Mouse (Mus musculus) embryonic facial prominence, embryonic 12.5 days (tissue): Measurements from ENCODE around the gene Ncstn. TPM values are rescaled to one million over a fixed set of nuclear protein-coding genes. Genes with fewer than 3 reads are reported as not detected.

ENCODE experiments used
- ATAC-seq: fragments of 200-750 bp; cut with Nextera tagmentation; 2 replicates; pipeline ENCODE4 v1.8.0; 2017; ENCODE audit not compliant: insufficient number of reproducible peaks, insufficient read depth, low FRiP score, low TSS enrichment
- H3K27ac ChIP-seq: fragments of 300-500 bp; sonication (generic); 2 replicates; pipeline ENCODE4 v1.5.1; 2016; ENCODE audit warnings: mild to moderate bottlenecking
- H3K27me3 ChIP-seq: fragments of 300-500 bp; sonication (generic); 2 replicates; pipeline ENCODE4 v1.6.1; 2016; ENCODE audit warnings: mild to moderate bottlenecking, moderate library complexity
- H3K36me3 ChIP-seq: fragments of 300-500 bp; sonication (generic); 2 replicates; pipeline ENCODE4 v1.6.1; 2016; ENCODE audit warnings: mild to moderate bottlenecking
- H3K4me1 ChIP-seq: fragments of 300-500 bp; sonication (generic); 2 replicates; pipeline ENCODE4 v1.6.1; 2016
- H3K4me2 ChIP-seq: fragments of 300-500 bp; sonication (generic); replicated peaks from 2 replicates; pipeline ENCODE4 v1.6.1; 2016; ENCODE audit warnings: mild to moderate bottlenecking, moderate library complexity
- H3K4me3 ChIP-seq: fragments of 300-500 bp; sonication (generic); 2 replicates; pipeline ENCODE4 v1.5.1; 2016; ENCODE audit warnings: mild to moderate bottlenecking
- H3K9ac ChIP-seq: fragments of 300-500 bp; sonication (generic); 2 replicates; pipeline ENCODE4 v1.6.1; 2016; ENCODE audit warnings: mild to moderate bottlenecking, moderate library complexity
- H3K9me3 ChIP-seq: fragments of 300-500 bp; sonication (generic); 2 replicates; pipeline ENCODE4 v1.6.1; 2016; ENCODE audit warnings: mild to moderate bottlenecking, moderate library complexity
- WGBS: fragments of 180-500 bp; shearing (Covaris S2); methylation state at CpG from one replicate; pipeline ENCODE4 v1.1.7; 2016; 5-methylcytosine and 5-hydroxymethylcytosine counted together
- polyA plus RNA-seq: library from polyadenylated mRNA; unstranded; fragments of >200 nt; fragmentation: Nextera tagmentation; extraction: Ambion mirVana; gene quantifications from 2 replicates; pipeline ENCODE4 v1.2.1, GENCODE M21; 2016

The Ncstn gene
- polyA plus RNA-seq, 1 experiment from 2014 or later: 107 TPM

DNA sequence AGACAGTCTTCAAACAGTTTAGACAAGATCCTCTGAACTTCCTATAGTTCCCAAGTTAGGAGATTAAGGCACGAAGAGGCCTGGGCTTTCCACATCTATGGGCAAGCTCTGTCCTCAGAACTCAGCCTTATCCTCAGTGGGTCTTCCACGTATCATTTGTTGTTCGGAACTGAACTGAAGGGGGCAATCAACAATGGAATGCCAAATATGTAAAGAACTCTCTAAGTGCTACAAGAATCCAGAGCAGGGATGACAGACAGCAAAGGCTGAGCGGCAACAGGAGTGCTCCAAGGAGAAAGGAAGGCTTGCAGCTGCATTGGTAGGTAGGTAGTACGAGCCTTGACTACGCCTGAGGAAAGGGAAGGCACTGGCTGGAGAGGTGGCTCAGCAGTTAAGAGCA is 12.4 kb downstream of the Ncstn start:
- H3K9me3 ChIP-seq: no peaks in the 10 kb centered on the region
- H3K4me1 ChIP-seq: no peaks in the 10 kb centered on the region
- no peaks in the 10 kb centered on the region for H3K27me3 ChIP-seq
- no peak for ATAC-seq
- peaks cover 98% of the 10 kb centered on the region for H3K36me3 ChIP-seq
- no peak overlapping the region for H3K4me3 ChIP-seq
- no peak overlapping the region for H3K27ac ChIP-seq
- H3K4me2 ChIP-seq: no peak overlapping the region
- no peak overlapping the region for H3K9ac ChIP-seq
- WGBS: 62% methylated on average over 6 of the region's 6 CpGs

DNA sequence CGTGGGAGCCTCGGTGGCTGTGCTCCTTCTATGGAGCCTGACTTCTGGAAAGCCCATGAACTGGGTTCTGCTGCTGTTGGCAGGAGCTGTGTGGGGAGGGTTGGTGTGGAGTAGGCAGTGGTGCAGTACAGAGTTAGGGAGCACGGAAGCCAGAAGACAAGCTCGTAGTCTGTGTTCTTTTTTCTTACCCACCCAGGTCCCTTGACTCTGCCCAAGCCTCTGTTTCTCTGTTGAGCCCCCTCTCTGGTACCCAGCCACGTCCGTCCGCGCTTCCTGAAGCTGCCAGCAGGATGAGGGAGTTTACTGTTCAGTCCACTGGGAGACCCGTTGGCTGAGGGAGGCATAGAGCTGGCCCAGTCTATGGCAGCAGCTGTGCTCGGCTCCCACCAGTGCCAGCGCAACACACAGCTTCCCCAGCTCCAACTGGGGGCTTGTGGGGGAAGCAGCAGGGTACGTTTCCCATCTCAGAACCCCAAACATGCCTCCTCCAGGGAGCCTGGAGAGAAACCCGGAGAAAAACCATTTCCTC is 17.9 kb downstream of the Ncstn start:
- 73% methylated on average over 13 of the region's 13 CpGs for WGBS
- Histone ChIP-seq H3K4me3 (no peak overlapping the region), H3K9ac (no peak overlapping the region), H3K36me3 (peaks cover 56% of the 10 kb centered on the region), H3K27me3 (no peaks in the 10 kb centered on the region), H3K9me3 (no peaks in the 10 kb centered on the region), H3K4me1 (peaks cover 3% of the 10 kb centered on the region; the same call in 1 of the 2 replicates), H3K4me2 (no peak overlapping the region), H3K27ac (peak overlapping the region; percentile 57; the same call in 1 of the 2 replicates)
- ATAC-seq: peak; percentile 32; the same call in 1 of the 2 replicates

DNA sequence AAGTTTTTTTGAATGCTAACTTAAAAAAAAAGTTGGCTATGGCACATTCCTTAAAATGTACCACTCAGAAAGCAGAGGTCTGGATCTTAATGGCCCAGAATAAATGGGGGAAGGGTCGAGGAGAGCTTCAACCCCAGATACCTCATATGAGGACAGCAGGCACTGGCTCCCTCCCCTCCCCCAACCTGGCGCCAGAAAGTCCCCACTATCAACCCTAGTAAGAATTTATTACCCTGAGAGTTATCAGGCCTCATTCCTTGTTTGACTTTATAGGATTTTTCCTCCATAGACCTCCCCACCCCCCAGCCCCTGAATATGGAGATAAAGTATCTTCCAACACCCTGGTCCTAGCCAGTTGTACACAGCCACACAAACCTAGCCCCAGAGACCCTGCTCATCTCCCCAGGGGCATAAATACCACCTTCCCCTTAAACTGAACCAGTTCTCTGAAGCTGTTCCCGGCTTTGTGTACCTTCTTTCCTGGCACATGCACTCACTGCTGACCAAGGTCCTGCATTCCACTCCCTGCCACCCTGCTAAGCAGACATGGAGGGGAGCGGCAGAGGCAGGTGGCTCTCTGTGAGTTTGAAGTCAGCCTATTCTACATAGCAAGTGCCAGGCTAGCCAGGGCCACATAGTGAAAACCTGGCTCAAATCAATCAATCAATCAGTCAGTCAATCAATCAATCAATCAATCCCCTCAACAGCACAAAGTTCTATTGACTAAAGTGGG is 19.1 kb downstream of the Ncstn start:
- Histone ChIP-seq H3K27me3 (no peaks in the 10 kb centered on the region), H3K4me3 (no peak overlapping the region), H3K4me1 (peaks cover 8% of the 10 kb centered on the region; the same call in 1 of the 2 replicates), H3K27ac (no peak overlapping the region), H3K9me3 (no peaks in the 10 kb centered on the region), H3K4me2 (no peak overlapping the region), H3K9ac (no peak overlapping the region), H3K36me3 (peaks cover 44% of the 10 kb centered on the region)
- ATAC-seq: no peak
- WGBS: 59% methylated on average over 4 of the region's 4 CpGs

DNA sequence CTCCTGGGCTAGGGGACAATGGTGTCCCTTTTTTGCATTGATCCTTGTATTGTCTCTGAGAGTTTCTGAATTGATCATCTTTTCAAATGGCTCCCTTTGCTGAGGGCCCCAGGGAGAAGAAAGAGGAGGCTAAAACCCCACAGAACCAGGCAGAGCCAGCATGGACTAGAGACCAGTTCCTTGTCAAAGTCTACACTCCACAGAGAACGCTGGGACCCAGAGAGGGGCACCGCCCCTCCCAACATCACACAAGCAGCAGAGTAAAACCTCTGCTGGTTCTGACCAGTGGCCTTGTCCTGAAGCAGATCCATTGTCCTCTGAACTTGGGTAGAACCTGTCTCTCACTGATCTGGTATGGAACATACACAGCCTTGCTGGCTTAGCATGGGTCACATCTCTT is 20.5 kb downstream of the Ncstn start:
- H3K27ac ChIP-seq: no peak overlapping the region
- WGBS: 78% methylated on average over 2 of the region's 2 CpGs
- no peak overlapping the region for H3K4me2 ChIP-seq

DNA sequence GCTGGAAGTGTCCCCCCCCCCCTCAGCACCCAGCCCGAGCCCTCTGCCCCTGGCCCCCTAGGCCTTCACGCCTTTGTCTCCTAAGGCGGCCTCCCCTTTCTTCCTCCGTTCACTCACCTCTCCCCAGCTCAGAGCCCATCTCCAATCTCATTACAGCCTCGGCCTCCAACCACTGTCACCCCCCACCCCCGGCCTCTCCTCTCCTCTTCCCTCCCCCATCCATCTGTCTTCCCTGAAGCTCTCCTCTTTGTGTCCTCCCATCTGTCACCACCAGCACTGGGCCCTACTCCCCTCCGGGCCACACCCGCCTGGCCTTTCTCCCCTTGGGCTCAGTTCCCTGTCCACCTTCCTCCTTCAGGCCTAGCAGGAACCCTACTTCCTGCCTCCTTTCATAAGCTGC is 21.4 kb downstream of the Ncstn start:
- ATAC-seq: no peak
- no peaks in the 10 kb centered on the region for H3K9me3 ChIP-seq
- WGBS: 36% methylated on average over 8 of the region's 8 CpGs
- H3K36me3 ChIP-seq: peaks cover 22% of the 10 kb centered on the region
- no peak overlapping the region for H3K9ac ChIP-seq
- no peak overlapping the region for H3K4me2 ChIP-seq
- H3K4me1 ChIP-seq: peaks cover 19% of the 10 kb centered on the region; the same call in 1 of the 2 replicates
- H3K4me3 ChIP-seq: no peak overlapping the region
- peaks cover 9% of the 10 kb centered on the region for H3K27me3 ChIP-seq
- H3K27ac ChIP-seq: no peak overlapping the region

More for the DNA sequence above, 20.5 kb downstream of the Ncstn start:
- H3K9me3 ChIP-seq: no peaks in the 10 kb centered on the region
- no peak overlapping the region for H3K4me3 ChIP-seq
- no peak overlapping the region for H3K9ac ChIP-seq
- no peaks in the 10 kb centered on the region for H3K27me3 ChIP-seq
- H3K4me1 ChIP-seq: peaks cover 19% of the 10 kb centered on the region; the same call in 1 of the 2 replicates
- H3K36me3 ChIP-seq: peaks cover 30% of the 10 kb centered on the region
- no peak for ATAC-seq

DNA sequence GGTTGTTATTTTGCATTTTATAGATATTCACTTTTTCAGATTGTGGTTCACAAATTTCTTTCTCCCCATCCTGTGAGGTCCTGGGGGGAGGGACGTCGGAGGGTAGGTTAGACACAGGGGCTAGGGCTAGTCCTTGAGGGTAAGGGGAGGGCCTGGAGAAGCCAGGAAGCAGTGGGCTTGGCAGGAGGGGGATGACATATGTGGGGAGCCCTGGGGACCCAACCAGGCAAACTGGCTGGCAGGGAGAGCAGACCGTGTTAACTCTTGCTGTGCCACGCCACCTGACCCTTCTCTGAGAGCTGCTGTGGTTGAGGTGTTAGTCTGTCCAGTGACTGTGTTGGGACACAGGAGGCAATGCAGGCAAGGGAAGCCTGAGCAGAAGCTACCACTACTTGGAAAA is 21.9 kb downstream of the Ncstn start:
- Histone ChIP-seq H3K27ac (no peak overlapping the region), H3K9ac (no peak overlapping the region), H3K9me3 (no peaks in the 10 kb centered on the region)

DNA sequence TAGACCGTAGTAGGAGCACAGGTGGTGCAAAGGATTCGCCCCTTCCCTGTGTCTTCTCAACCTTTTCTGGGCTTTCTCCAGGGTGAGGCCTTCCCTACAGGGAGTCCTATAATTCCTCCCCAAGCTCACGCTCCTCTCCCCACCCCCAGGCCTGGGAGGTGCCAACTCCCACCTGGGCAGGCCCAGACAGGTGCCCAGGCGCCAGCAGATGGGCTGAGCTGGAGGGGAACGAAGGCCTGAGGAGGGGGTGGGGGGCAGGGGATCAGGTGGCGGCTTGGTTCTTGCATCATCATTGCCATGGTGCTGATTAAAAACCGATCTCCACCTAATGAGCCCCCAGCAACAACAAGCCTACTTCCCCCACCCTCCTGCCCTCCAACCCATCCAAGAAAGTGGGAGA is 23.7 kb downstream of the Ncstn start:
- H3K4me3 ChIP-seq: no peak overlapping the region
- no peak overlapping the region for H3K9ac ChIP-seq
- H3K9me3 ChIP-seq: no peaks in the 10 kb centered on the region
- no peak for ATAC-seq
- 0 out of 2 replicates have a peak, but pooled peaks cover under 1% of the 10 kb centered on the region for H3K36me3 ChIP-seq
- WGBS: 51% methylated on average over 7 of the region's 7 CpGs
- H3K4me2 ChIP-seq: no peak overlapping the region
- peaks cover 31% of the 10 kb centered on the region for H3K27me3 ChIP-seq
- no peak overlapping the region for H3K27ac ChIP-seq
- peaks cover 23% of the 10 kb centered on the region; the same call in 1 of the 2 replicates for H3K4me1 ChIP-seq

More for the DNA sequence above, 21.9 kb downstream of the Ncstn start:
- Histone ChIP-seq H3K27me3 (peaks cover 14% of the 10 kb centered on the region), H3K4me2 (no peak overlapping the region), H3K4me3 (no peak overlapping the region), H3K36me3 (peaks cover 18% of the 10 kb centered on the region), H3K4me1 (peaks cover 19% of the 10 kb centered on the region; the same call in 1 of the 2 replicates)
- no peak for ATAC-seq
- 41% methylated on average over 4 of the region's 4 CpGs for WGBS

DNA sequence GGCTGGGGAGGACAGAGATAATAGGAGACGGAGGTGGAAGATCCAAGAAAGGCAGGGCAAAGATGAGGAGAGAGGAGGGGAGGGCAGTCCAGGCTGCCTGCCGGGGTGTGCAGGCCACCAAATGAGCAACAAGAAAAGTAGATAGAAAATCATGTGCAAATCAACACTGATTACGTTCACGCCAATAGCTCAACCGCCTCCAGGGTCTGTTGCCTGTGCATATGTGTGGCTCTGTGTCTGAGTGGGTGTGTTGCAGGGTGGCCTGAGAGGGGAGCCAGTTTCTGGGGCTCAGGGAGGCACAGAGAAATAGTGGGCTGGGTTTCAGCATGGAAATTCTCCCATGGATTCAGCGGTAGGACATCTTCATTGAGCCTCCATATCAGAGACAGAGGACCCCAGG is 24.3 kb downstream of the Ncstn start:
- Histone ChIP-seq H3K27ac (peak overlapping the region; percentile 66), H3K27me3 (peaks cover 36% of the 10 kb centered on the region), H3K9me3 (no peaks in the 10 kb centered on the region), H3K4me2 (peak overlapping the region; percentile 1; the same call in 1 of the 2 replicates), H3K4me1 (peaks cover 29% of the 10 kb centered on the region; the same call in 1 of the 2 replicates), H3K36me3 (no peaks in the 10 kb centered on the region), H3K4me3 (no peak overlapping the region), H3K9ac (no peak overlapping the region)
- 58% methylated on average over 6 of the region's 6 CpGs for WGBS
- no peak for ATAC-seq

DNA sequence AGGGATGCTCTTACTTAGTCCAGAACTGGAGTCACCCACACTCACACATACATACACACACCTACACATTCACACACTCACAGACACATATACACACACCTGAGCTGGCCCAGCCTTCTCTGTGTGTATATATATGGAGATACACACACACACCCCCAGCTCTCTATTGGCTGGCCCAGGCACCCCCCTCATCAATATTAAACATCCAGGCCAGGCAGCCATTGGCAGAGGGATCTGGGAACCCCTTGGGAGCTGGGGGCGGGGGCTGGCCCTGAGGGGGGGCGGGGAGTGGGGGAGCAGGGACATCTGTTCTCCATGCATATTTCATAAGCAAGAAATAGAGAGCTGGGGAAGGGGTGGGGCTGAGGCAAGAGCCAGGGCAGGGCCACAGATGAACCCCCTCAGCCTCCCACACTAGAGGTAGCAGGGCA is 25.1 kb downstream of the Ncstn start, which contains the start of gene Nhlh1:
Gene Nhlh1, minus strand, starts transcription at position 83 of the 431 bp plus-strand sequence.
- no peaks in the 10 kb centered on the region for H3K9me3 ChIP-seq
- peaks cover 45% of the 10 kb centered on the region for H3K27me3 ChIP-seq
- peak within 1 kb of the TSS; percentile 15 for H3K4me3 ChIP-seq
- 18% methylated on average over 2 of the region's 2 CpGs for WGBS
- peak within 1 kb of the TSS; percentile 1 for H3K4me2 ChIP-seq
- H3K27ac ChIP-seq: peak within 1 kb of the TSS; percentile 66
- H3K36me3 ChIP-seq: no peaks in the 10 kb centered on the region
- peak; percentile 64 for ATAC-seq
- peaks cover 35% of the 10 kb centered on the region; the same call in 1 of the 2 replicates for H3K4me1 ChIP-seq
- H3K9ac ChIP-seq: no peak within 1 kb of the TSS

DNA sequence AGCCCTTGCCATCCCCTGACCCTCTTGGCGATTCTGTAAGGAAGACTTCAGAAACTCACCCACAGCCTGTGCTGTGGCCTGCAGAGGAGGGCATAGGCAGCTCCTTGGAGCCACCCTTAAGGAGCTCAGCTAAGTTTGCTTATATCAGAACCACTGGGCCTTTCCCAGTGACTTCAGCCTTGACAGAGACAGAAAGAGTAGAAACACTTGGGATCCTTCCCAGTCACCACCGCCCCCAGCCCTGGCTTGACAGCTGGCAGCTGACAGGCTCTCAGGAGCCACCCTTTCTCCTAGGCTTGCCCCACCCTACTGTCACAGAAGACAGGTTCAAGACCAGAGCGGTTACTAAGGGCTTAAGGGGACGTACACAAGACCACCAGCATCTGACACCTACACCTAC is 26.3 kb downstream of the Ncstn start:
- peaks cover 55% of the 10 kb centered on the region for H3K27me3 ChIP-seq
- no peak overlapping the region for H3K27ac ChIP-seq
- peaks cover 35% of the 10 kb centered on the region; the same call in 1 of the 2 replicates for H3K4me1 ChIP-seq
- no peaks in the 10 kb centered on the region for H3K36me3 ChIP-seq
- no peaks in the 10 kb centered on the region for H3K9me3 ChIP-seq
- no peak overlapping the region for H3K9ac ChIP-seq
- 77% methylated on average over 4 of the region's 4 CpGs for WGBS
- peak overlapping the region; percentile 10 for H3K4me3 ChIP-seq
- H3K4me2 ChIP-seq: no peak overlapping the region
- no peak for ATAC-seq

DNA sequence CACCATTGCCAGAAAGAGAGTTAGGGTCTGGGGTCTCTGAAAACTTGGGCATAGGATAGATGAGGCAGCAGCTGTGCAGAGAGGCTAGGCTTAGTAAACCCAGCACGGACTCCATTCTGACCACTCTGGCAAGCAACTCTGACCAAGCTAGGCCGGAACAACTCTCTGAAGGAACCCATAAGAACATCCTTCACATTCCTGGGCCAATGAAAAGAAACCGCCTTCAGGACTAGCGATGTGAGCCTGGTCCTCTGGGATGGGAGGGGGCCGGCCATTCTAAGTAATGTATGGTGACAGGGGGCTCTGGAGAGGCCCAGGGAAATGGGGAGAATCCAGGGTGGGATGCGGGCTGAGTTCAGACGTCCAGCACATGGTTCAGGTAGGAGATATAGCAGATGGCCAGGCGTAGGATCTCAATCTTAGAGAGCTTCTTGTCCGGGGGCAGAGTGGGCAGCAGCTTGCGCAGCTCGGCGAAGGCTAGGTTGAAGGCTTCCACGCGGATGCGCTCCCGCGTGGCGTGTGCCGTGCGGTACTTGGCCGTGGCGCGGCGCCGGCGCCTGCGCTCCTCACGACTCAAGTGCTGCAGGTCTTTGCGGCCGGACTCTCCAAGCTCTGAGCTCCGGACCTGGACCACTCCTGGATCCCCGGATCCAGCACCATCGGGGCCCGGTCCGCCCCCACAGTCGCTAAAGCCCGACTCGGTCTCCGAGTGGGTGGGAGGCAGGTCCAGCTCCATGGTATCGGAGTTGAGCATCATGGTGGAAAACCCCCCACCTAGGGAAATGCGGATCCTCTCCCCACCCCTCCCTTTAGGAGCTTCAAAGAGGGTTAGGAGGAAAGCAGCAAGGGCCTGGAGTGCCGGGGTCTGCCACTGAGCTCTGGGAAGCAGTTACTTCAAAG is 28.8 kb downstream of the Ncstn start:
- Histone ChIP-seq H3K4me3 (peak overlapping the region; percentile 38), H3K27ac (no peak overlapping the region), H3K4me1 (peaks cover 34% of the 10 kb centered on the region; the same call in 1 of the 2 replicates), H3K9me3 (no peaks in the 10 kb centered on the region), H3K27me3 (peaks cover 62% of the 10 kb centered on the region), H3K36me3 (no peaks in the 10 kb centered on the region), H3K4me2 (peak overlapping the region; percentile 75), H3K9ac (peak overlapping the region; percentile 48)
- ATAC-seq: no peak
- WGBS: 3% methylated on average over 42 of the region's 42 CpGs
